Mouse (Mus musculus) fat pad, adult 2 months (tissue): Measurements from ENCODE around the gene Upk3a.
"Not testable (repeated sequence)": the region's sequence is repeated elsewhere in the genome, so short reads cannot be mapped to it uniquely, and the experiment has no call there.

Experiments used
- DNase-seq: peaks from one replicate; pipeline ENCODE4 v3.0.0-alpha.2; 2011; ENCODE audit warnings: low read depth, low spot score; ENCODE audit errors: extremely low read depth

Gene Upk3a

GRCm38 (mm10) chr15:84999911-85000310 lies 17.0 kb upstream of the Upk3a start:
- DNase-seq, result no peak

- DNase-seq, result no peak
Measured at GRCm38 (mm10) chr15:85000984-85001982, 15.7 kb upstream of the Upk3a start.

- peak; percentile 79 for DNase-seq
Measured at GRCm38 (mm10) chr15:85009666-85010065, 7.3 kb upstream of the Upk3a start.

GRCm38 (mm10) chr15:85011895-85012661 lies 4.9 kb upstream of the Upk3a start:
- no peak for DNase-seq

GRCm38 (mm10) chr15:85012662-85013054 lies 4.3 kb upstream of the Upk3a start:
- no peak for DNase-seq

GRCm38 (mm10) chr15:85015771-85016170 lies 1.2 kb upstream of the Upk3a start:
- no peak for DNase-seq

DNA sequence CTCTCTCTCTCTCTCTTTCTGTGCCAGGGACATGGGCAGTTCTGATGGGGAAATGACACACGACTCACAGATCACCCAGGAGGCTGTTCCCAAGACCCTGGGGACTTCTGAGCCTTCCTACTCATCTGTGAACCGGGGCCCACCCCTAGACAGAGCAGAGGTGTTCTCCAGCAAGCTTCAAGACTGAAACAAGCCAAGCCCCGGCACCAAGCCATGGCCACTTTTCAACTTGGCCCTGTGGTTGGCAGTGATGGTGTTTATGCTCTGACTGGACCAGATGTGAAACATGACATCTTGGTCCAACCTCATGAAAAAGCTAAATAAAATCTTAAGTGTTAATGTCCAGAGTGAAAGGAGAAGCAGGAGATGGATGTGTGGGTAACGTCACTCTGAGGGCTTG lies 5.3 kb downstream of the Upk3a start:
- DNase-seq, result no peak

- DNase-seq, result no peak
Measured at GRCm38 (mm10) chr15:85026197-85026596, 9.3 kb downstream of the Upk3a start.

GRCm38 (mm10) chr15:85027740-85028139 lies 10.8 kb downstream of the Upk3a start:
- DNase-seq, result no peak

DNA sequence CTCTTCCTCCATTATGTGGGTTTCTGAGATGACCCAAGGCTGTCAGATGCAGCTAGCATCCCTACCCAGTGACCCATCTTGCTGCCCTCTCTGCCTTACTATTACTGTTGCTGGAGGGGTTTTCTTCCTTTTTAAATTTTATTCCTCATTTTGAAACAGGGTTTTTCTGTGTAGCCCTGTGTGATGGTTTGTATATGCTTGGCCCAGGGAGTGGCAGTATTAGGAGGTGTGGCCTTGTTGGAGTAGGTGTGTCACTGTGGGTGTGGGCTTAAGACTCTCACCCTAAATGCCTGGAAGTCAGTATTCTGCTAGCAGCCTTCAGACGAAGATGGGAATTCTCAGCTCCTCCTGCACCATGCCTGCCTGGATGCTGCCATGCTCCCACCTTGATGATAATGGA lies 11.7 kb downstream of the Upk3a start, which contains the start of gene Fam118a:
TSS of gene Fam118a (plus strand) at position 301 of the 400 bp plus-strand sequence.
- DNase-seq, result not testable (repeated sequence)

GRCm38 (mm10) chr15:85030643-85031042 lies 13.7 kb downstream of the Upk3a start:
- not testable (repeated sequence) for DNase-seq

- no peak for DNase-seq
Measured at GRCm38 (mm10) chr15:85031866-85032265, 14.9 kb downstream of the Upk3a start.

DNA sequence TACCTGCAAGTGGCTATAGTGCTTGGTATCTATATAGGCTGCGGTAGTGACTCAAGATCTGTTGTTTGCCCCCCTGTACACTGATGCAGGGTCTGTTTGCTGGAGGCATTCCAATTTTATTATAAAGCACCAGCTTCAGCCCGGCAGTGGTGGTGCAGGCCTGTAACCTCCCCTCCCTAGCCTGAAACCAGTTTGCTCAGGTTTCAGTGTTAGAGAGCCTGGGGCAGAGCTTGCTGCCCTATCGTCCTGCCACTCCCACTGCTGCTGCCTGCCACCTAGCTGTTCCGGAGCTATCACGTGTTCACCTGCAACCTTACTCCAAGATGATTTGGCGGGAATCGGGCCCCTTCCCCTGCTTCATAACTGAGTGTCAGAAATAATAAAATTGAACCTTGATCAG lies 17.0 kb downstream of the Upk3a start:
- not testable (repeated sequence) for DNase-seq

- DNase-seq, result no peak
Measured at GRCm38 (mm10) chr15:85036566-85037342, 19.8 kb downstream of the Upk3a start.

DNA sequence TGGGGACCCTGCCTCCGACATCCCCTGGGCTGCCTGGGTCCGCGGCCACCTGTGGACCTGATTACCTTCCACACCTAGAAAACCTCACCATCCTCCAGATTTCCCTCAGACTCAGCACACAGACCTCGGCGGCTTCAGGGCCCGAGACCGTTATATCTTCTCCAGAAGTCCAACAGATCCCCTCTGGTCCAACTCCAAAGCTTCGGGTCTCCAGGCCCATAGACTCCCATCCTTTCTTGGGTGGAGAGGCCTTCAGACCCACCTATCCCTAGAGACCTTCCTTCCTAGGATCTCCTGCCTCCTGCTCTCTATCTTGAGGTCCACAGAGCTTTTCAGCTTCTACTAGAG lies 20.4 kb downstream of the Upk3a start:
- DNase-seq, result no peak

DNA sequence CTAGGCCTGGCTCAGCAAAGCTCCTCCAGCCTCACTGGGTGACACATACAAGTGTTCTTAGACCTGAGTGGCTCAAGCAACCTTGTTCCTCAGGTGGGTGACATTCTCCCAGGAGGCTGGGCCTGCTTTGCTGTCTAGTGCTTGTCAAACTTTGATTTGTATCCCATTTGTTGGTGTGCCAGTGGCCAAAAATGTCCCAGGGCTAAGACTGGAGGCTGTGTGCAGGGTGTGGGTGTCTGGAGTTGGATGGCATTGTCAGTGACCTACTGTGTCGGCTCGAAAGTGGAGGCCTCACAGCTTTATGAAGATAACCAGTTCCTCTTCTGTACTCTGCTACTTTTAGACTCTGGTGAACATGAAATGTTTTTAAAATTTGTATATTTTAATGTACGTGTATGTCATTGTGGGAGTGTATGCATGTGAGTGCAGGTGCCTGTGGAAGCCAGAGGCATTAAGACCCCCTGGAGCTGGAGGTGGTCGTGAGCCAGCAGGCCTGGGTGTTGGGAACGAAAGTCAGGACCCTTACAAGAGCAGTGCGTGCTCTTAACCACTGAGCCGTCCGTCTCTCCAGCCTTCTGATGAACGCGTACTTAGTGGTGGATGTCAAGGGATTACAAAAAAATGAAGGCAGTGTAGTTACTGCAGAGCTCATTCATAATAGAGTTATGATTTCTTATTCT lies 24.7 kb downstream of the Upk3a start:
- no peak for DNase-seq

DNA sequence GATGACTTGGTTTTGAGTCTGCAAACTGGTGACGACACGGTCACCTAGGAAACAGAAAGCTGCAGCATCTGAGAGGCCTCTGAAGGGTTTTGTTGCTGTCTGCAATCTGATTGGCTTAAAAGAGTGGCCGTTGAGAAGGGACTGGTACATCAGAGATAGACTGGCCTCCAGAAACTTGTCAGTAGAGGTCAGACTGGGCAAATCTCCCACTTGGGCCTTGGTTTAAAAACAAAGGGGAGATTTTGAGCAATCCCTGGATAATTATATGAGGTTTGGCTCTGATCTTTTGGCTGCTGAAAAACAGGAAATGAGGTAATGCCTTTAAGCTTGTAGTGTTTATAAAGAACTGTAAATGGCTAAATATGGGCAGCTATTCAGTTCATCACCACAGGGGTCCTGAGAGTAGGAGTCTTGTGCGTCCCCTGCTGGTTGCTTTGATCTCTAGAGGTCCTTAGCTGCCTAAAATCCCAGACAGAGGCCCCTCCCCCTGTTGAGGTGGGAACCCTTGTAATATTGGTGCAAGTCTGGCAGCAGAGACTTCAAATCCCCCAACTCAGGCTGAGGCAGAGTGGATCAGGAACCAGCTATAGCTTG lies 25.5 kb downstream of the Upk3a start:
- DNase-seq, result no peak

DNA sequence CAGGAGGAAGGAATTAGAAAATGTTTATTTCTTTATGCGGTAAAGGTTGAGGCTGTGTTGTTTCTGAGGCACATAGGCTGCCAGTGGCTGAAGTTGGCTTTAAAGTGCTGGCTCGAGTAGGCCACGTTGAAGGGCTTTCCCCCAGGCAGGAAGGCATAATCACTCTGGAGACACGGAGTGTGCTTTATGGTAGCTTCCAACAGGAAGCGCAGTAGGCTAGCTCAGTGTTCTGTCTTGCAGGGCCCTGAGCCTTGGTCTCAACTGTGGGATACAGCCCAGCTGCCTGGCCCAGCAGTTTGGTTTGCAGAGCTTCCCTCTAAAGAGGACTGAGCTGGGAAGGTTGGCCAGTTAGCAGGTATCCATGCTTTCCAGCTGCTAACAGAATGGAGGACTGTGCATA lies 26.2 kb downstream of the Upk3a start:
- no peak for DNase-seq

GRCm38 (mm10) chr15:85043761-85044160 lies 26.8 kb downstream of the Upk3a start:
- no peak for DNase-seq
